Mouse (Mus musculus): ENCODE results near the gene Lrmda. TPM values are rescaled to one million over a fixed set of nuclear protein-coding genes. Genes with fewer than 3 reads are reported as not detected.
A peak's percentile ranks its signal among the peaks of the same experiment; 100 is the strongest.

Gene Lrmda
- total RNA-seq, 4 experiments from 2014 or later: 1.8 to 3.0 (median 2.4) TPM

DNA sequence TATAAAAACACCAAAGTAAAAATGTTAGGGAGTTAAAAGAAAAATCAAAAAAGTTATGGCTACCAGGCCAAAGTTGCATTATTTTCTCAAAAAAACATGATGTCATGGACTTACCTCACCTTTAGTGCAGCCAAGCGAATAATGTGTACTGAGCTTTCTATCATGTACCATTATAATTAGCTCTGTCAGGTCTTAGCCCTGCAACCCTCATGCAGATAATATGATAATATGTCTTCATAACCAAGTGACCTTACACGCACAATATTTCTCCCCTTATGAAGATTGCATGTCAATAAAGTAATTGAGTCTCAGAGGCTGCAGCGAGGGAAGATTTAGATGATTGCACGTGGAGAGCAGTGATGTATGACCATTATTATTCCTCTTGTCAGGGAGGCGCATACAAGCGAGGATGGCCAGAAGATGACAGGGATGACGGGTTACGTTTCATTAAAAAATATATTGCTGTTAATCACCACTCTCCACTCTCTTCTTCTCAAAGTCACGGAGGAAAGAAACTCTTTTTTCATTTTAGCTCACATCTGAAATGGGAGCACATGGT, 911.1 kb downstream of the Lrmda start:
- no peak for DNase-seq (ENCODE audit: low spot score)

DNA sequence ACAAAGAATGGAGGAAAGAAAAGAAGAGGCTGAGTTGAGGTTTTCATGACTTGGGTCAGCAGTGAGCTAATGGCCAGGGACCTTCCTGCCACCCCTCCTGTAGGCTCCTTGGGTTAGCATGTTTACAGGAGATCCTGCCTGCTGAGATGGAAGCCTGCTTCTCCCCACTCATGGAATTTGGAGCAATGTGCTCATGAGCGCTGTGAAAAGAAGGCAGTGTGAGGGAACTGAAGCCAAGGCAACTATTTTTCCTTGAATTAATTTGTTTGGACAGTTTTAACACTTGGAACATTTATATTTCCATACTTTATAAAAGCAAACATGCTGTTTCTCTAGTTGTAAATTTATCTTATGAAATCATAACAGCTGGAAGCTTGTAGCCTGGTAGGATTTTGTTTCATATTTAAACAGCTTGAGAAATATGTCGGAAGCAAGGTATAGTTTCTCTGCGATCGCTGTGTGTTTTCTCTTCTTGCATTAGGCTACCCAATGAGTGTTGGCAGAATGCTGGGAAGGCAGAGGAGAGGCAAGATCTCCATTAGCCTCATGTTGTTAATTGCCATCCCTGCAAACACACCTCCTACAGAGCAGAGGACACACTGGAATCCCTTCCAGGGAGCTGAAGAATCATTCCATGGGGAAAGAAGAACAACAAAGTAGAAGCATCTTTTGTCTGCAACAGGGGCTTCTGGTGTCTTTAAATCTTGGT, 911.8 kb downstream of the Lrmda start:
- DNase-seq (ENCODE audit: low spot score): no peak

DNA sequence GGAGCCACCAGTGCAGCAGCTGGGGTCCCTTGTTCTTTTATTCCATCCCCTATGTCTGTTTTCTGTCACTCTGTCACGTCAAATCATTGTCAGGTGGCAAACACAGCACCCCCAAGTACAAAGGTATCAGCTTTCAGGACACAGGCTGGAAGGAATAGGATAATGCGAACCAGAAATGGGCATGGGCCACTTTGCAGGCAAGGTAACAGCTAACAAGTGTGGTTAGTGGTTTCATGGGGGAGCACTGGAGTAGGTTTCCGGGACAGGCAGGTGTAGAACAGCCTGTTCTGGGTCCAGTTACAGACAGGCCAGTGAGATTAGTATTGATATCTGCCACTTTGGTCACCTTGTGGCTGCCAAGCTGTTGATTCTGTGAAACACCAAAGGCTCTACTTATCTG, 917.2 kb downstream of the Lrmda start:
- no peak for DNase-seq (ENCODE audit: low spot score)

DNA sequence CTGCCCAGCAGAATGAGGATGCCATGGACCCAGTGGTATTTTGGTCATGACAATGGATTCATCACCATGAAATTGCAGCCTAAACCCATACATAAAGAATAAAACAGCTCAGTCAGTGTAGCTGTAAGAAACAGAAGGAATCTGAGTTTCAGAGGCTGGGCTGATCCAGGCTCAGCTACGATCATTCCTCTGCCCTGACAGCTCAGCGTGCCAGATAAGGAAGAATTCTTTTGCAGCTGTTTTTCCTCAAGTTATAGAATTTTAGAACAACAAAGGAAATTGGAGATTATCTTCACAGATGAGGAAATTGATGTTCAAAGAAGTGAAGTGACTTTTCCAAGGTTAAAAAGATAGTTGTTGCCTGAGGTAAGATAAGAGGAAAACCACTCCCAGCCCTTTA, 921.1 kb downstream of the Lrmda start:
- no peak for DNase-seq (ENCODE audit: low spot score)

DNA sequence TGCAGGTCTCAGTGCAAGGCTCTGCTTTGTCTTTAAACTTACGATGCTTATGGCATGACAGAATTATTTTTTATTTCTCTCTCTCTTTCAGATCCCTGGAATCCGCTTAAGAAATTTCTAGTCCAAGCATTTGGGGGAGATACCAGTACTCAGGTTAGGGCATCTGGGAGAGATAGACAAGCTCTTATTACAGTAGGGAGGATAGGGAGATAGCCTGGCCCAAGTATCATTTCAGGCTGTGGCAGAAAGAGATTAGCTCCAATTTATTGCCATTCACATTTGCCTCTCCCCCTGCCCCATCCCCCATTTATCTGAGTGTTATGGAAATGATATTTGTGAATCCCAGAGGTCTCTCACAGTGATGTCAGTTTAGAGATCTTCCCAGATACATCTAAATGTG, 923.1 kb downstream of the Lrmda start:
- no peak for DNase-seq (ENCODE audit: low spot score)

DNA sequence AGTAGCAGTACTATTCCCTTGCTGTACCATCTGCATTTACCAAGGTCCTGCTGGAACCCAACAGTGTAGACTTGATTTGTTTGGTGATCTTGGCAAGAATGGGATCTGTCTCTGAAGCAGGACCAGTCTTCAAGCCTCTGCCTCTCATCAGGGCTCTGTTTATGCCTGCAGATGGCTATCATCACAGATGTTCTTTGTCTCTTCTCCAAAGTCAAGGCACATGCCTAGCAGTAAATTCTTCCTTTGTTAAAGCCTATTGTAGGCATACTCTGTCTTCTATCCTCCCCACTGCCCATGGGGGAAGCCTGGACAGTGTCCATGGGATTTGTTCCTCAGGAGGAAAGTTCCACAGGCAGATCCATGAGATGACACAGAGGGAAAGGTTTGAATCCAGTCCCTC, 930.0 kb downstream of the Lrmda start:
- no peak for DNase-seq (ENCODE audit: low spot score)

DNA sequence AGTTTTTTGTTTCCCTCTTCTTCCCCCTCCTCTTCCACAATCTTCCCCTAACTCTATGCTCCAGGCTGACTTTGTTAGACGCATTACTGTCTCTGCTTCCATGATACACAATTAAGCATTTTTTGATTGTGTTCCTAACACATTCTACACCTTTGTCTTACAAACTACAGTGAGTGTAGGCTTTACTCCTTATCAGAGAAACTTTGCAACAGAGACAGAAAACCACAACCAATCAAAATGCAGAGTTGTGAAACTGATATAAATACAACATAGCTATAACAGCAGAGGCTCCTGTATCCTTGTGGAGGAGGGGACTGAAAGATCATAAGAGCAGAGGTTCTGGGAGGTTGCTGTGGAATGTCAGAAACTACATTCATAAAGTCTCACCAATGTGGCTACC, 933.5 kb downstream of the Lrmda start:
- DNase-seq (ENCODE audit: low spot score): no peak

DNA sequence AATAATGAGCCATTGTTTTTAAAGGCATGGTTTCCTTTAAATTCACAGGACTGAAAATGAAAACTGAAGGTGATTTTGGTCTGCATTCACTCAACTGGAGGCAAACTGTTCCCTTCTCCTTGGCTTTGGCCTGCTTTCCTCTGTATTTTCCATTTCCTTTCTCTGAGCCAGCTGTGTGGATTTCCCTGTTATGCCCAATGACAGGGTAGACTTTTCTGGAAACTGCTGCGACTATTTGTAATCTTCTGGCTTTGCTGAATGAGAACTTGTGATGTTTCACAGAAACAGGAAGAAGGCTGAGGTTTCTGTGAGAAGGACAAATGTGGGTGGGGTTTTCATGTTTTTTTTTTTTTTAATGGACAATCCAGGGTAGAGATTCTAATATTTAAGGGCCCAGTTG, 940.7 kb downstream of the Lrmda start:
- peak; percentile 67 for DNase-seq (ENCODE audit: low spot score)

DNA sequence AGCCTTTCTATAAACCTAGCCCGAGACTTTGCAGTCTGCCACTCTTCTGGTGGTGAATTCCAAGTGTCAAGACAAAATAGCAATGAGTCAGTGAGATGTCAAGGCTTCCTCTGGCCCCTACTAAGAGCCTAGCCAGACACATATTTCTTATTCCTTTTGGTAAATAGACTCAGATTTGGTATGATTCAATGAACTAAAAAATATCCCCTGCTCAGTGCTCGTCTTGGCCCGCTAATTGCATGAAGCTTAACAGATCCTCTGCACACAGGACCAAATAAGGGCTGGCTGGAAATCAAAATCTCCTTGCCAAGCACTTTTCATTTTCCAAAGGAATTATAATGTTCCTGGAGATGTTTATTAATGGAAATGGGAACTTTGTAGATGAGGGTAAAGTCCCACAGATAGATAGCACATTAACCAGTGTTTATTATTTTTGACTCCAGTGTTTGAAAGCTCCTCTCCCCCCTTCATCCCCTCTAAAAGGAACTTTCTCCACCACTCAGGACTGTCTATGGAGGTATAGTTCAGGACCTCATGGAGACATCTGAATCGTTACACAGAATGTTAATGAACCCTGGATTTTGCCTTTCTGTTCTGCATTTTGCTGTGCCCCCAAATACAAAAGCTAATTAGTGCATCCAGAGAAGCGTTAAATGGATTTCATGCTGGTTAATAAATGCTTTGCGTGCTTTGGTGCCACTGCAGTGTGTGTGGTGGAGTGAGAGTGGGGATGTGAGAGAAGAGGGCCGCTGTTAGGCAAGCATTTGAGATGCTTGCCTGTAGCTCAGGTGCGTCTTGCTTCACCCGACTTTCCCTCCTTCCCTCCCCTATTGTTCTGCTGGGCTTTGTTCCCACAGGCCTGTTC, 945.5 kb downstream of the Lrmda start:
- peak; percentile 45 for DNase-seq (ENCODE audit: low spot score)

DNA sequence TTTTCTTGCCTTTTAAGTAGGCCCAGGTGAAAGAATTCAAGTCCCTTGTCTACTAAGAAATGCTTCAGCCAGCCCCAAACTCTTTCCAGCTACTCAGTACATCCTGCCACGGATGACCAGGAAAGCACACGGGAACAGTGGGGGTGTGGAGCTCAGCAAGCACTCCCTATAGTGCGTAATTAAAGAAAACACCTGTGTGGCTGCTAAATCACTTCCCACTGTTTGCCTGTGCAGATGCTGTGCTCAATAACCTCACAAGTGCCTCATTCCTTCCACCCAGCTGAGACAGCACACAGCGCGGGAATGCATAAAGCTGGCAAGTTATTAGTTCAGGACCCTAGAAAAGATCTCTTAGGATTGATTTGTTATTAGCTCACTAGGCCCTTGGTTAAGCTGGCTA, 949.2 kb downstream of the Lrmda start:
- no peak for DNase-seq (ENCODE audit: low spot score)

DNA sequence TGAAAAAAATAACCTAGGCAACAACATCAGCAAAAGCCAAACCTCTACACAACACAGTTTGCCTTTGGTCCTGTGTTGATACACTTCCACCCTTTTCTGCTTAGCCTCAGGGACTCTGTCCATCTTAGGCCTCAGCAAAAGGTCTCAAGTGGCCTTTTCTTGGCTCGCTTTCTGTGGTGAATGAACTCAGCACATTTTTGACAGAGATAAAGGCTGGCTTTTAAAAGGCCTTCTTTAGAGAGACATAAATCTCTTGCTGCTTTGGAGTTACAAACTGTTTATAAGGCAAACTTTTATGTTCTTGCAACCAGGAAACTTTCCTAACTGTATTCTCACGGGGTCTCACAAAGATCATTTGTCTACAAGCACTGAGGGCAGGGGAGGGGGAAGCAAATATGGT, 967.2 kb downstream of the Lrmda start:
- DNase-seq (ENCODE audit: low spot score): peak; percentile 81

DNA sequence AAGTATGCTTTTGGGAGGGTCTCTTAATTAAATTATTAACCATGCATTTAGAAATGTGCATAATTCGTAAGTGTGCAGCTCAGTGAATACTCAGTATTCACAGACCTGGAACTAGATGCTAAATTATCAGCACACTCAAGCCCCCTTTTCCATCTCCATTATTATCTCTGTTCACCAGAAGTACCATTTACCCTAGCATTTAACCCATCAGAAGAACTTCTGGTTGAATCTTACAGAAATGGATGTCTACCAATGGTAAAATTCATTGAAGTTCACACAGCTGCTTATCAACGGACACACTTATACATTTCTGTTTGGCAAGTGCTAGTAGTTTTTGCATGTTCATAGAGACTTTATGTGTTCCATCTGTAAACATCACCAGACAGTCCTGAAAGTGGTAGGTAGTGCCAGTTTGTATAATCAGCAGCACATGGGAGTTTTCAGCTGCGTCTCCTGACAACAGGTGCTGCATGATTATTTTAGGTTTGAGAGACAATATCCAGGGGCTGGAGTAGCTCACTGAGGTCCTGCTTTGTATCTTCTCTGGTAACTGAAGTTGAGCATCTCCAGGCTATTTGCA, 968.7 kb downstream of the Lrmda start:
- DNase-seq (ENCODE audit: low spot score): no peak

DNA sequence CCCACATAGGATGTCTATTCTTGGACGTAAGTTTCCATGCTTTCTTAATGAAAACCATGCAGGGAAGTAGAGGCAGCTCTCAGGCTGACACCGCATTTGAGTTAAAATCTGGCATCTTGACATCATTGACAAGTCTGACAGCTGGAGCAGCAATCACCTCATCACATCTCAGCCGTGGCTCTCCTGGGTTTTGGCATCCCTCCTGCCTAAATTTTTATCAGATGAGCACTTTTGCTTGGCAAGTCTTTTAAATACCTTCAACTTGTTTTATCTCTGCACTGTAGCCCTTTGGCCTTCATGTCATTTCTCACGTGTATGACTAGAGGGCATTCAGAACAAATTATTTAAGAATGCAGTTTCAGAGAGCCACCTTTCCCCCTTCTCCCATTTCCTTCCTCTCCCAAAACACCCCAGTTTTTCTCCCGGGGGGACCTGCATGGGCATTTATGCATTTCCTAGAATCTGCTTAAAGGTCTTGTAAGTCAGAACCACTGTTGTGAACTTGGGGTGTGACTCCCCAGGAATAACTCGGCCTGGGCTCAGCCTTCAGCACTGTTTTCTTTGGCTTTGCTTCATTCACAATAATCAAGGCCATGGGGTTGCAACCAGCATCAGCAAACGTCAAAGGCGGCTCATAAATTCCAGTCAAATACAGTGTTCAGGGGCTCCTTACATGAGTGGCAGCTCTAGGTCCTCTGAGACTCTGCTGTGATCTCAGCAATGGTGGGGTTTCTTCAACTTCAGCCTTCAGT, 975.8 kb downstream of the Lrmda start:
- DNase-seq (ENCODE audit: low spot score): no peak

DNA sequence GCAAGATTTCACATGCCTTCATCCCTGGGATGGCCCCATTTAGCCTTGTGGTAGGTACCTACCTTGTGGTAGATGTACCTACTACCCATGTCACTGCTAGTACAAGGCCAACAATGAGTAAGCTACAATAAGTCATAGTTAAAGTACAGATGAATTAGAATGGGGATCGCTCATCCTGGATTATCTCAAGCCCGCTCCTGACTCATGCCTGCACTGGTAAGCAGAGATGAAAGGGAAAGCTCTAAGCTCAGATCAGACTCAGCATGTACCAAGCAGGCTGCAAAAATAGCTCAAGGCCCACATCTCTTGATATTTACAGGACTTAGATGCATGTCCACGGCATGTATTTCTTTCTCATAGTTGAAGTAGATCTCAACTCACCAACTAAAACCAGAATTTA, 979.4 kb downstream of the Lrmda start:
- no peak for DNase-seq (ENCODE audit: low spot score)

DNA sequence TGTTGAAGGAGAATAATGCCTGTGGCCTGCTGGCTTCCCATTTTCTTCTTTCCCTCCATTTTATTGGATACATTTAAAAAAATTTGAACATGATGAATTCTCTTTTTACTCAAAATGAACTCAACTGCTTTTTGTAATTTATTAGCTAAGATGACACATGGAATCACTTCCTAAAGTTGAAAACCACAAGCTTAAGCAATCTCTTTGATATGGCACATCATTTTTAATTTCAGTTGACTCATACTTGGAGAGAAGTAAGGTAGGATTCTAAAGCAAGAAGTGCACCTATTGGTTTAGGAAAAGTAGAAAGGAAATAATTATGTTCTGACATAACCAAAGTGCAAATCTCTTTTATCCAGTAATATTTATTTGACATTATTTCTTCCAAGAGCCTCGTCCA, 992.5 kb downstream of the Lrmda start:
- DNase-seq (ENCODE audit: low spot score): no peak

DNA sequence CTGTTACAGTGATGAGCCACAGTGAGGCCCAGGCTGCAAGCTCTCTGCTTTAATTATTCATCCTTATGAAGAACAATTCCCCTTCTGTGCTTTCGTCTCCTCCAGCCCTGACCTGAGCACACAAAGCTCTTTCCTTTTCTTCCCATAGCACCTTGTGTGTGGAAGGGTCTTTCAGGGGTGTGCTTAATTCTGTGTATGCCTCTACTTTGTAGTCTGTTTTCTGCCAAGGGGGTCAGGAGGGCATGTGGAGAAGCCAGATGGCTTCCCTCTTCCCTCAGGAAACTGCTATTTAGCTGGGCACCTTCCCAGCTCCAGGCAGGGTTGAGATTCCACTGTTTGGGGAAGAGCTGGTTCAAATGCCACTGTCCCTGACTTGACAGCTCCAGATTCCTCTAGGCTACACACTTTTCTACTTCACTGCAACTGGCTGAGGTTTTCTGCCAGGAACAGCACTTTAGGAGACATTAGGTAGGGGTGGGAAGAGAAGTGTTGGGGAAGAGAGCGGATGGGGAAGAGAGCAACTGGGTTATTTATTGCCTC, 995.3 kb downstream of the Lrmda start:
- DNase-seq (ENCODE audit: low spot score): peak; percentile 10

DNA sequence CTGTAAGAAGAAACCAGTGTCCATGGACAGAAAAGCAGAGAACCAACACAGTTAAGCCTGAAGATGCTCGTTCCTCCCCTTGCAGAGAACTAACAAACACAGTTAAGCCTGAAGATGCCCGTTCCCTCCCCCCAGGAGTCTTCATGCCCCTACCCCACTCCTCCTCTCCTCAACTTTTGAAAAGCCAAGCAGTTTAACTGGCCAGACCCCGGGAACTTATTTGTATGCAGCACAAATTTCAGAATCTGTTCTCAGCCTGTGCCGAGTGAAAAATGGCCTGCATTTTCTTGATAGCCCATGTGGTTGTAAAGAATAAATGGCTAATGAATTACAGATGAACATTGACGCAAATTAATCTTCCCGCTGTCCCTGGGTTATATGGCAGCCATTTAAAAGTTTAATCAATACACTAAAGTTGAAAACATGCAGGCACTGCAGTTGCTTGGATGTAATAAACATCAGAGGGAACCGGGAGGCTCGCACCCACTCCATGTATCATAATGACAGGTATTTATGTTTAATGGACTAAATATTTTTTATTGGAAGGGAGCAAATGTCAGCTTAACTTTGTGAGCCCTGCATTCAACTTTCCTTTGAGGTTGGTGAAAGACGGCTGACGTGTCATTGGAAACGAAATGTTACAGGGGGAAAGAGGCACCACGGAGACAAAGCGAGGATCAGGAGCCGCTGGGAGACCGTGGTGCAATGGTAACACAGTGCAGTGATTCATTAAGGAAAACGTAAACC, 996.0 kb downstream of the Lrmda start:
- no peak for DNase-seq (ENCODE audit: low spot score)

DNA sequence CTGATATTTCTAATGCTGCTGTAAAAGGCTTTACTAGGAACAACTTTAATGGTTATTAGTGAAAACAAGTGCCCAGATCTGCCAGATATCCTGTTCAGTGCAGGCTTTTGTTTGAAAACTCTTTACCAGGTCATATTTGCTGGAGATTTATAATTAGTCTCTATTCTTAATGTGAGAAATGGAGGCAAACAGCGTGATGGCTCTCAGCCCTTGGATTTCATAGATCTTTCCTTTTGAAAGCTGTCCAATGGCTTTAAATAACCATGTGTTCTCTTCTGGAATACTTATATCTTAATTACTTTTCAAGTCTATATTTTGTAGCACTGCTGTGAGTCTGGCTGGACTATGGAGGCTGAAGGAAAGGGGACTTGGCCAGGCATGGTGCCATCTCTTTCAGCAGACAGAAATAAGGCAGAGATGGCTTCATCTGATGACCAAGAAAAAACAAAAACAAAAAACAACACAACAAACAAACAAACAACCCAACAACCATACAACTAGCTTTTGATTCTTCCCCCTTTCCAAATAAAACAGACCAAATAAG, 996.6 kb downstream of the Lrmda start:
- no peak for DNase-seq (ENCODE audit: low spot score)

DNA sequence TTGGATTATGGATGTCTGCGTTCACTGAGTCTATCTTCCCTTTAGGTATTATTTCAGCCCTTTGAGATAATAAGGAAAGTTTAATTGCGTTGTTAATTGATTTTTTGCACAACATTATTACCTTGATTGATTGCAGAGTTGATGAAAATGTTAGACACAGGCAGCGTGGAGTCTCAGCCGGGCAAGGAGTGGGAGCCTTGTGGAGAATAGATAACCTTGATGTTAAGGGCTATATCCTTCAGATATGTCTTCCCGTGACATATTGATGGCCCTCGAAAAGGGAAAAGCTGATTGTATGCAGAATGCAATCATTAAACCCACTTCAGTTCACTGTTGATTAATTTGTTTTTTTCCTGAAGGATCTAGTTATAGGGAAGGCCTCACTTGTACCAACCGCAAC, 1021.5 kb downstream of the Lrmda start:
- no peak for DNase-seq (ENCODE audit: low spot score)

DNA sequence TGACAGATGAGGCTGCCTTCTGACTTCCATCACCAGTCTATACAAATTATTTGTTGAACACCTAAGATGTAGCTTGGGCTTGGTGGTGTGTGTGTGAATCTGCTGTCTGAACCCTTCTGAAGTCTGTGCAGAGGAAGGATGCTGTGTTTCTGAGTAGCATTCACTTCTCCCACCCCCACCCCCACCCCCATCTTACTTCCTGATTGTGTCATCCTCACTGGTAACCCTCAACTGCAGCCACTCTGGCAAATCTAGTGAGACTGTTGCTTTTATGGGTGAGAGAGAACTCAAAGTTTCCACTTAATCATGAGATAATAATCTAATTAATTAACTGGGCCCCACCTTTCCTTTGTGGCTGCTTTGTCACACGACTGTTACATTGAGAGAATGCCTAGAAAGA, 1025.8 kb downstream of the Lrmda start:
- no peak for DNase-seq (ENCODE audit: low spot score)

DNA sequence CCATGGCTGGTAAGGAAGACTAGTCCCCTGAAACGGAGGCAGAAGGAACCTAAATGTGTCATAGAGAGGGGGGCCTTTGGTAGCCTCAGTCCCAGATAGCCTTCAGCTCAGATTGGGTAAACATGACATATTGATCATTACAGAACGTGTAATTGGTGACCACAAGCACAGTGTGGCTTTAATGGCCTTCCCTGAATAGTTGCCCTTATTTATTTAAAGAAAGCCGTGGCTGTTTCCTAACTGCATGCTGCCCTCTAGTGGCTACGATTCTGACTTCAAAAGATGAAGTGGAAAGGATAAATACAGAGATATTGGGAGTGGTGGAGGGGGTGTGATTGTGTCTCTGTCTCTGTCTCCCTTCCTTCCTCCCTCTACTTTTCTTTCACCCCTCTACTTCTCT, 1026.8 kb downstream of the Lrmda start:
- DNase-seq (ENCODE audit: low spot score): peak; percentile 79

Data from heart, adult 8-10 months (tissue).